Mouse (Mus musculus) heart, embryonic 15.5 days (tissue): ENCODE results near the gene Ddit4. TPM values are rescaled to one million over a fixed set of nuclear protein-coding genes. Genes with fewer than 3 reads are reported as not detected.
A peak's percentile ranks its signal among the peaks of the same experiment; 100 is the strongest.

Experiments
- ATAC-seq: fragments of 200-750 bp; cut with Nextera tagmentation; replicated peaks from 2 replicates; pipeline ENCODE4 v1.8.0; 2017; ENCODE audit warnings: low read depth, moderate TSS enrichment; ENCODE audit not compliant: insufficient number of reproducible peaks, insufficient read depth, low FRiP score
- H3K27ac ChIP-seq: fragments of 300-500 bp; sonication (generic); 2 replicates; pipeline ENCODE4 v1.5.1; 2015; ENCODE audit warnings: mild to moderate bottlenecking, inconsistent platforms
- H3K27me3 ChIP-seq: fragments of 300-500 bp; sonication (generic); 2 replicates; pipeline ENCODE4 v1.6.1; 2015; ENCODE audit warnings: inconsistent platforms
- H3K36me3 ChIP-seq: fragments of 300-500 bp; sonication (generic); 2 replicates; pipeline ENCODE4 v1.6.1; 2015; ENCODE audit warnings: mild to moderate bottlenecking, inconsistent platforms
- H3K4me1 ChIP-seq: fragments of 300-500 bp; sonication (generic); replicated peaks from 2 replicates; pipeline ENCODE4 v1.6.1; 2015; ENCODE audit warnings: inconsistent platforms
- H3K4me2 ChIP-seq: fragments of 300-500 bp; sonication (generic); 2 replicates; pipeline ENCODE4 v1.6.1; 2015; ENCODE audit warnings: inconsistent platforms, mild to moderate bottlenecking, moderate library complexity
- H3K4me3 ChIP-seq: fragments of 300-500 bp; sonication (generic); 2 replicates; pipeline ENCODE4 v1.5.1; 2015; ENCODE audit warnings: mild to moderate bottlenecking, inconsistent platforms
- H3K9ac ChIP-seq: fragments of 300-500 bp; sonication (generic); 2 replicates; pipeline ENCODE4 v1.6.1; 2015; ENCODE audit warnings: mild to moderate bottlenecking, inconsistent platforms
- H3K9me3 ChIP-seq: fragments of 300-500 bp; sonication (generic); replicated peaks from 2 replicates; pipeline ENCODE4 v1.6.1; 2016; ENCODE audit warnings: inconsistent platforms
- WGBS: fragments of 180-500 bp; shearing (Covaris S2); methylation state at CpG from one replicate; pipeline ENCODE4 v1.1.7; 2015; ENCODE audit warnings: mixed read lengths; 5-methylcytosine and 5-hydroxymethylcytosine counted together
- polyA plus RNA-seq: library from polyadenylated mRNA; unstranded; fragments of >200 nt; fragmentation: Nextera tagmentation; extraction: Ambion mirVana; gene quantifications from 2 replicates; pipeline ENCODE4 v1.2.1, GENCODE M21; 2015

The Ddit4 gene
- polyA plus RNA-seq, 1 experiment from 2014 or later: 22.7 TPM

GRCm38 (mm10) chr10:59957171-59958149, 5.8 kb upstream of the Ddit4 start:
- WGBS: 25% methylated on average over 25 of the region's 25 CpGs
- no peak for ATAC-seq
- Histone ChIP-seq H3K36me3 (no peaks in the 10 kb centered on the region), H3K4me1 (peaks cover 25% of the 10 kb centered on the region), H3K27me3 (peaks cover 4% of the 10 kb centered on the region; the same call in 1 of the 2 replicates), H3K4me3 (no peak overlapping the region), H3K9me3 (no peaks in the 10 kb centered on the region), H3K27ac (no peak overlapping the region), H3K9ac (no peak overlapping the region), H3K4me2 (no peak overlapping the region)

GRCm38 (mm10) chr10:59956681-59957080, 5.0 kb upstream of the Ddit4 start:
- H3K27me3 ChIP-seq: peaks cover 4% of the 10 kb centered on the region; the same call in 1 of the 2 replicates
- H3K4me2 ChIP-seq: no peak overlapping the region
- no peak overlapping the region for H3K27ac ChIP-seq
- no peak overlapping the region for H3K4me3 ChIP-seq
- no peak overlapping the region for H3K9ac ChIP-seq
- peaks cover 27% of the 10 kb centered on the region for H3K4me1 ChIP-seq
- H3K9me3 ChIP-seq: no peaks in the 10 kb centered on the region
- 65% methylated on average over 5 of the region's 5 CpGs for WGBS
- ATAC-seq: no peak
- no peaks in the 10 kb centered on the region for H3K36me3 ChIP-seq

- Histone ChIP-seq H3K36me3 (no peaks in the 10 kb centered on the region), H3K4me1 (peaks cover 49% of the 10 kb centered on the region), H3K4me3 (no peak overlapping the region), H3K27me3 (no peaks in the 10 kb centered on the region; the same call in 1 of the 2 replicates), H3K9me3 (no peaks in the 10 kb centered on the region), H3K9ac (no peak overlapping the region), H3K27ac (no peak overlapping the region), H3K4me2 (no peak overlapping the region)
- no peak for ATAC-seq
- WGBS: 19% methylated on average over 7 of the region's 7 CpGs
These were observed 2.0 kb upstream of the Ddit4 start for GRCm38 (mm10) chr10:59953564-59954039.

- no peaks in the 10 kb centered on the region for H3K9me3 ChIP-seq
- no peaks in the 10 kb centered on the region for H3K36me3 ChIP-seq
- peak overlapping the region; percentile 88 for H3K27ac ChIP-seq
- no peak for ATAC-seq
- peak overlapping the region; percentile 80 for H3K4me3 ChIP-seq
- peaks cover 50% of the 10 kb centered on the region for H3K4me1 ChIP-seq
- WGBS: 26% methylated on average over 16 of the region's 16 CpGs
- H3K27me3 ChIP-seq: no peaks in the 10 kb centered on the region; the same call in 1 of the 2 replicates
- peak overlapping the region; percentile 66 for H3K9ac ChIP-seq
- H3K4me2 ChIP-seq: peak overlapping the region; percentile 82
These were observed 1.3 kb upstream of the Ddit4 start for GRCm38 (mm10) chr10:59952781-59953563.

- H3K27ac ChIP-seq: peak overlapping the region; percentile 88
- H3K36me3 ChIP-seq: no peaks in the 10 kb centered on the region
- H3K4me2 ChIP-seq: peak overlapping the region; percentile 82
- peak; percentile 25 for ATAC-seq
- no peaks in the 10 kb centered on the region for H3K9me3 ChIP-seq
- no peaks in the 10 kb centered on the region; the same call in 1 of the 2 replicates for H3K27me3 ChIP-seq
- peak overlapping the region; percentile 66 for H3K9ac ChIP-seq
- H3K4me1 ChIP-seq: peaks cover 50% of the 10 kb centered on the region
- WGBS: under 1% methylated on average over 31 of the region's 31 CpGs
- H3K4me3 ChIP-seq: peak overlapping the region; percentile 80
These were observed 632 bp upstream of the Ddit4 start for GRCm38 (mm10) chr10:59952152-59952780.

GRCm38 (mm10) chr10:59950716-59951191, 880 bp downstream of the Ddit4 start:
- Histone ChIP-seq H3K9me3 (no peaks in the 10 kb centered on the region), H3K27me3 (no peaks in the 10 kb centered on the region), H3K27ac (peak overlapping the region; percentile 88), H3K36me3 (no peaks in the 10 kb centered on the region), H3K4me2 (peak overlapping the region; percentile 82), H3K4me1 (peaks cover 52% of the 10 kb centered on the region), H3K9ac (peak overlapping the region; percentile 84), H3K4me3 (peak overlapping the region; percentile 80)
- ATAC-seq: peak; percentile 36
- 1% methylated on average over 23 of the region's 23 CpGs for WGBS

- Histone ChIP-seq H3K9me3 (no peaks in the 10 kb centered on the region), H3K27ac (peak overlapping the region; percentile 88), H3K4me2 (peak overlapping the region; percentile 82), H3K4me1 (peaks cover 52% of the 10 kb centered on the region), H3K4me3 (peak overlapping the region; percentile 80), H3K27me3 (no peaks in the 10 kb centered on the region), H3K36me3 (no peaks in the 10 kb centered on the region), H3K9ac (peak overlapping the region; percentile 84)
- WGBS: 34% methylated on average over 15 of the region's 15 CpGs
- ATAC-seq: no peak
These were observed 1.6 kb downstream of the Ddit4 start for GRCm38 (mm10) chr10:59949783-59950605.

- Histone ChIP-seq H3K4me3 (peak overlapping the region; percentile 80; the same call in 1 of the 2 replicates), H3K36me3 (no peaks in the 10 kb centered on the region), H3K9ac (peak overlapping the region; percentile 84; the same call in 1 of the 2 replicates), H3K4me1 (peaks cover 52% of the 10 kb centered on the region), H3K27ac (peak overlapping the region; percentile 88), H3K9me3 (no peaks in the 10 kb centered on the region), H3K27me3 (no peaks in the 10 kb centered on the region), H3K4me2 (peak overlapping the region; percentile 82)
- 50% methylated on average over 1 of the region's 1 CpGs for WGBS
- ATAC-seq: no peak
These were observed 2.4 kb downstream of the Ddit4 start for GRCm38 (mm10) chr10:59949255-59949648.

- no peak overlapping the region for H3K4me3 ChIP-seq
- H3K9ac ChIP-seq: 0 out of 2 replicates have a peak overlapping the region, but pooled peaks have one; percentile 84
- no peaks in the 10 kb centered on the region for H3K36me3 ChIP-seq
- peak overlapping the region; percentile 82 for H3K4me2 ChIP-seq
- no peaks in the 10 kb centered on the region for H3K27me3 ChIP-seq
- 42% methylated on average over 6 of the region's 6 CpGs for WGBS
- no peak for ATAC-seq
- H3K27ac ChIP-seq: peak overlapping the region; percentile 88
- H3K4me1 ChIP-seq: peaks cover 53% of the 10 kb centered on the region
- H3K9me3 ChIP-seq: no peaks in the 10 kb centered on the region
These were observed 3.0 kb downstream of the Ddit4 start for GRCm38 (mm10) chr10:59948363-59949254.
